Mouse (Mus musculus): ENCODE data around the gene Selenow. TPM values are rescaled to one million over a fixed set of nuclear protein-coding genes. Genes with fewer than 3 reads are reported as not detected.

Gene Selenow
- polyA plus RNA-seq, 1 experiment from 2014 or later = 1,028 TPM

DNA sequence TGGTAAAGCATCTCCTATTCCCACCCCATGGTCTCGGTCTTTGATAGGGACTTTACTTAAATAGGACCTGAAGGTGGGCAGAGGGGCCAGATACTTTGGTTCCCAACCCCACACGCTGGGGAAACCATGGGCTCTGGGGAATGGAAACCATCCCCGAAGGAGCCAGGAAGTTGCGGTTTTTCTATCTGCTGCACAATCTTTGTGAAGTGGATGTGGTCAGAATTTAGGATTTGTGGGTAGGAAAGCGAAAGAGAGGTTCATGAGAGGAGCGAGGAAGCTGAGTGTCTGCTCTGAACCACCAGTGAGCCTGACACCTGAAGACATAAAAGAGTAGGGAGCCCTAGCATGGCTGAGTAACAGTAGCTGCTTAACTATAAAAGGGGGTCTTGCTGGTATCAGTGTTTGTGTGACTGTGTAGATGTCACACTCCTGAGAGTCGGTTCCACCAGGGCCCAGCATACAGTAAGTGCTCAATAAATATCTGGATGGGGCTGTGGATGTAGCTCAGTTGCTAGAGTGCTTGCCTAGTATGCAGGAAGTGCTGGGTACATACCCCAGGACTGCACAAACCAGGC is 27.1 kb upstream of the Selenow start:
- no peaks in the 10 kb centered on the region for H3K27me3 ChIP-seq (ENCODE audit: control insufficient read depth, insufficient read depth, low read length)
- H3K9me3 ChIP-seq (ENCODE audit: control insufficient read depth, low read length) = no peaks in the 10 kb centered on the region
- no peak overlapping the region for H3K4me3 ChIP-seq (ENCODE audit: low read depth, low read length)
- DNase-seq (ENCODE audit: low spot score, missing footprints) (no peak), ATAC-seq (ENCODE audit: low FRiP score) (no peak)
- H3K36me3 ChIP-seq (ENCODE audit: control insufficient read depth, insufficient read depth, low read length) = no peaks in the 10 kb centered on the region
- H3K27ac ChIP-seq (ENCODE audit: low read depth, low read length) = no peak overlapping the region
- WGBS = 82% methylated on average over 7 of the region's 7 CpGs
- no peak overlapping the region for H3K4me2 ChIP-seq
- peaks cover 12% of the 10 kb centered on the region for H3K4me1 ChIP-seq (ENCODE audit: control insufficient read depth, insufficient read depth, low read length)
- no peak overlapping the region for H3K9ac ChIP-seq (ENCODE audit: low read length)

- 4% methylated on average over 23 of the region's 23 CpGs for WGBS
- DNase-seq (ENCODE audit: low spot score, missing footprints) (peak; percentile 94), ATAC-seq (ENCODE audit: low FRiP score) (peak; percentile 58)
- 0 out of 2 replicates have a peak, but pooled peaks cover 2% of the 10 kb centered on the region for H3K36me3 ChIP-seq (ENCODE audit: control insufficient read depth, insufficient read depth, low read length)
- H3K4me2 ChIP-seq = peak overlapping the region; percentile 39
- peak overlapping the region; percentile 41 for H3K9ac ChIP-seq (ENCODE audit: low read length)
- H3K27me3 ChIP-seq (ENCODE audit: control insufficient read depth, insufficient read depth, low read length) = no peaks in the 10 kb centered on the region
- no peak overlapping the region for H3K27ac ChIP-seq (ENCODE audit: low read depth, low read length)
- peak overlapping the region; percentile 13 for H3K4me3 ChIP-seq (ENCODE audit: low read depth, low read length)
- H3K9me3 ChIP-seq (ENCODE audit: control insufficient read depth, low read length) = no peaks in the 10 kb centered on the region
- peaks cover 12% of the 10 kb centered on the region for H3K4me1 ChIP-seq (ENCODE audit: control insufficient read depth, insufficient read depth, low read length)
Observed at GRCm38 (mm10) chr7:15948381-15948941, 26.3 kb upstream of the Selenow start.

DNA sequence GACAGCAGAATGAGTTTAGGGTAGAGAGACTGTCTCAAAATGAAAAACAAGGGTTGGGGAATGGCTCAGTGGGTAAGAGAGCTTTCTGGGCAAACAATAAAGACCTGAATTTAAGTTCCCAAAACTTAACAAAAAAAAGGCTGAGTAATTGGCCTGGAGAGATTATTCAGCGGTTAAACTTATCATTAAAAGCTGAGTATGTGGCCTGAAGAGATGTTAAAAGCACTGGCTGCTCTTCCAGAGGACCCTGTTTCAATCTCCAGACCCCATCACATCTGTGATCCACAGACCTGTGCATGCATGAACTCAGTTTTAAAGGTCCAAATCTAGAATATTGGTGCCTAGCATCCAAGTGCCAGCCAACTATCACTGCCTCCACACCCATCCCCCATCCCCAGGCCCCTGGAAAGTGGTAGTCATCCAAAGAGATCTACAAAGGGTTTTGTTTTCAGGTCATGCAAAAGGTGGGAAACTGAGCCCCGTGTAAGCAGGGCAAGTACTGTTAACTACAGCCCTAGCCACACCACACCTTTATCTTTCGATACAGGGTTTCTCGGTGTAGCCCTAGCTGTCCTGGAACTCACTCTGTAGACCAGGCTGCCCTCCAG is 25.6 kb upstream of the Selenow start:
- ATAC-seq (ENCODE audit: low FRiP score) (no peak; the same call in 1 of the 2 replicates), DNase-seq (ENCODE audit: low spot score, missing footprints) (no peak)
- H3K36me3 ChIP-seq (ENCODE audit: control insufficient read depth, insufficient read depth, low read length) = peaks cover 5% of the 10 kb centered on the region; the same call in 1 of the 2 replicates
- H3K9me3 ChIP-seq (ENCODE audit: control insufficient read depth, low read length) = no peaks in the 10 kb centered on the region
- no peak overlapping the region for H3K9ac ChIP-seq (ENCODE audit: low read length)
- H3K4me2 ChIP-seq = no peak overlapping the region; the same call in 1 of the 2 replicates
- H3K4me1 ChIP-seq (ENCODE audit: control insufficient read depth, insufficient read depth, low read length) = peaks cover 12% of the 10 kb centered on the region
- H3K27ac ChIP-seq (ENCODE audit: low read depth, low read length) = no peak overlapping the region
- no peak overlapping the region for H3K4me3 ChIP-seq (ENCODE audit: low read depth, low read length)
- WGBS = 45% methylated on average over 4 of the region's 4 CpGs
- no peaks in the 10 kb centered on the region for H3K27me3 ChIP-seq (ENCODE audit: control insufficient read depth, insufficient read depth, low read length)

- peaks cover 22% of the 10 kb centered on the region for H3K36me3 ChIP-seq (ENCODE audit: control insufficient read depth, insufficient read depth, low read length)
- H3K27ac ChIP-seq (ENCODE audit: low read depth, low read length) = peak within 1 kb of the TSS; percentile 87
- peak; percentile 99 for DNase-seq (ENCODE audit: low spot score, missing footprints)
- peak within 1 kb of the TSS; percentile 79 for H3K9ac ChIP-seq (ENCODE audit: low read length)
- H3K4me2 ChIP-seq = peak within 1 kb of the TSS; percentile 88
- H3K27me3 ChIP-seq (ENCODE audit: control insufficient read depth, insufficient read depth, low read length) = no peaks in the 10 kb centered on the region
- peaks cover 12% of the 10 kb centered on the region for H3K4me1 ChIP-seq (ENCODE audit: control insufficient read depth, insufficient read depth, low read length)
- WGBS = 2% methylated on average over 59 of the region's 59 CpGs
- peak within 1 kb of the TSS; percentile 73 for H3K4me3 ChIP-seq (ENCODE audit: low read depth, low read length)
- ATAC-seq (ENCODE audit: low FRiP score) = peak; percentile 94
- H3K9me3 ChIP-seq (ENCODE audit: control insufficient read depth, low read length) = no peaks in the 10 kb centered on the region
Observed at GRCm38 (mm10) chr7:15945721-15946536, 23.7 kb upstream of the Selenow start, which contains the start of gene Nop53. Nop53 (minus strand) TSS chr7:15946074.

- no peak for ATAC-seq (ENCODE audit: low FRiP score)
- Histone ChIP-seq H3K4me2 (peak overlapping the region; percentile 88), H3K4me1 (ENCODE audit: control insufficient read depth, insufficient read depth, low read length) (peaks cover 12% of the 10 kb centered on the region), H3K9me3 (ENCODE audit: control insufficient read depth, low read length) (no peaks in the 10 kb centered on the region), H3K9ac (ENCODE audit: low read length) (peak overlapping the region; percentile 79), H3K36me3 (ENCODE audit: control insufficient read depth, insufficient read depth, low read length) (peaks cover 25% of the 10 kb centered on the region), H3K27ac (ENCODE audit: low read depth, low read length) (no peak overlapping the region; the same call in 1 of the 2 replicates), H3K27me3 (ENCODE audit: control insufficient read depth, insufficient read depth, low read length) (no peaks in the 10 kb centered on the region), H3K4me3 (ENCODE audit: low read depth, low read length) (peak overlapping the region; percentile 73)
- no peak for DNase-seq (ENCODE audit: low spot score, missing footprints)
- 6% methylated on average over 8 of the region's 8 CpGs for WGBS
Observed at GRCm38 (mm10) chr7:15945211-15945610, 23.0 kb upstream of the Selenow start.

DNA sequence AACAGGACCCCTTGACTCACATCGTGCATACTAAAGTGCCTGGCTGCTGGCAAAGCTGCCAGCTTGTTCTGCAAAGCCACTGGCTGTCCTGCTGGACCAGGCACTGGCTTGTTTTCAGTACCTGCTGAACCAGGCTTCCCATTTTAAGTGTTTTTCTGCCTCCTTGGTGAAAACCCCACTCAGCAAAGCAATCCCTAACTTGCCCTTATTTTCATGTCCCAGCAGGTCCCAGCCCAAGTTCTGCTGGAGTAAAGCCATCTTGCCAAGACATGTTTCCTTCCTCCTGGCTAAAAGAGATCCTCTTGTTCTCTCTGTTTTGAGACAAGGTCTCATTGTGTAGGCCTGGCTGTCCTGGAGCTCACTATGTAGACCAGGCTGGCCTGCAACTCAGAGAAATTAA is 22.1 kb upstream of the Selenow start:
- Histone ChIP-seq H3K9me3 (ENCODE audit: control insufficient read depth, low read length) (no peaks in the 10 kb centered on the region), H3K9ac (ENCODE audit: low read length) (no peak overlapping the region), H3K4me3 (ENCODE audit: low read depth, low read length) (no peak overlapping the region), H3K4me1 (ENCODE audit: control insufficient read depth, insufficient read depth, low read length) (peaks cover 12% of the 10 kb centered on the region), H3K27me3 (ENCODE audit: control insufficient read depth, insufficient read depth, low read length) (no peaks in the 10 kb centered on the region), H3K36me3 (ENCODE audit: control insufficient read depth, insufficient read depth, low read length) (peaks cover 33% of the 10 kb centered on the region), H3K27ac (ENCODE audit: low read depth, low read length) (no peak overlapping the region), H3K4me2 (no peak overlapping the region; the same call in 1 of the 2 replicates)
- ATAC-seq (ENCODE audit: low FRiP score) = no peak
- WGBS = 95% methylated on average over 1 of the region's 1 CpGs
- DNase-seq (ENCODE audit: low spot score, missing footprints) = no peak

GRCm38 (mm10) chr7:15938621-15939020 is 16.4 kb upstream of the Selenow start:
- Histone ChIP-seq H3K4me3 (ENCODE audit: low read depth, low read length) (no peak overlapping the region), H3K4me1 (ENCODE audit: control insufficient read depth, insufficient read depth, low read length) (no peaks in the 10 kb centered on the region), H3K9ac (ENCODE audit: low read length) (no peak overlapping the region), H3K27me3 (ENCODE audit: control insufficient read depth, insufficient read depth, low read length) (no peaks in the 10 kb centered on the region), H3K27ac (ENCODE audit: low read depth, low read length) (no peak overlapping the region), H3K4me2 (no peak overlapping the region), H3K36me3 (ENCODE audit: control insufficient read depth, insufficient read depth, low read length) (peaks cover 63% of the 10 kb centered on the region), H3K9me3 (ENCODE audit: control insufficient read depth, low read length) (no peaks in the 10 kb centered on the region; the same call in 1 of the 2 replicates)
- ATAC-seq (ENCODE audit: low FRiP score) (no peak), DNase-seq (ENCODE audit: low spot score, missing footprints) (no peak)
- 98% methylated on average over 3 of the region's 3 CpGs for WGBS

DNA sequence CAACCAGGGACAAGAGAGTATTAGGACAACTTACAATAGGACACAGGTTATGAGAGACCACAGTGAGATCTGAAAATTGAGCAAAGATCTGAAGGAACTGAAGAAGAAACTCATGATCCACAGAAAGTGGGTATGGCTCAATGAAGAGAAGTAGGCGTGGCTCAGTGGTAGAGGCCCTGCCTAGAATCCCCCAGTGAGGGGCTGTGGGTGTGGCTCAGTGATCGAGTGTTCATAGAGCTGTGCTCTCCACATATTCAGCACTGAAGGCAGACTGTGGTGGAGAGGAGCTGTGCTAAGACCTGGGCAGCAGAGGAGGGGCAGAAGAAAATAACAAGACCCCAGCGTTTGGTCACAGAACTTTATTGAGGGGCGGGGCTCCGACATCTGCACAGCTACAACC is 15.3 kb upstream of the Selenow start:
- no peak overlapping the region for H3K4me2 ChIP-seq
- WGBS = 91% methylated on average over 5 of the region's 5 CpGs
- H3K4me1 ChIP-seq (ENCODE audit: control insufficient read depth, insufficient read depth, low read length) = no peaks in the 10 kb centered on the region
- no peaks in the 10 kb centered on the region; the same call in 1 of the 2 replicates for H3K9me3 ChIP-seq (ENCODE audit: control insufficient read depth, low read length)
- H3K9ac ChIP-seq (ENCODE audit: low read length) = no peak overlapping the region
- ATAC-seq (ENCODE audit: low FRiP score) = no peak
- no peak overlapping the region for H3K27ac ChIP-seq (ENCODE audit: low read depth, low read length)
- peaks cover 56% of the 10 kb centered on the region for H3K36me3 ChIP-seq (ENCODE audit: control insufficient read depth, insufficient read depth, low read length)
- H3K27me3 ChIP-seq (ENCODE audit: control insufficient read depth, insufficient read depth, low read length) = no peaks in the 10 kb centered on the region
- no peak for DNase-seq (ENCODE audit: low spot score, missing footprints)
- H3K4me3 ChIP-seq (ENCODE audit: low read depth, low read length) = no peak overlapping the region

Measured in midbrain, embryonic 11.5 days (tissue).